Mouse (Mus musculus): ENCODE results near the gene Sele. TPM values are rescaled to one million over a fixed set of nuclear protein-coding genes. Genes with fewer than 3 reads are reported as not detected.

The Sele gene
- polyA plus RNA-seq, 1 experiment from 2014 or later, result not detected

GRCm38 (mm10) chr1:164062856-164063255, 14.8 kb downstream of the Sele start:
- no peak for ATAC-seq (ENCODE audit: low FRiP score, low TSS enrichment)

GRCm38 (mm10) chr1:164063745-164064144, 15.7 kb downstream of the Sele start:
- ATAC-seq (ENCODE audit: low FRiP score, low TSS enrichment), result no peak
- Histone ChIP-seq H3K4me2 (ENCODE audit: low read length) (no peak overlapping the region), H3K27ac (replicated peaks; ENCODE audit: low read depth, low read length) (no peak overlapping the region)

More at GRCm38 (mm10) chr1:164062856-164063255, 14.8 kb downstream of the Sele start:
- no peak overlapping the region for H3K9ac ChIP-seq (replicated peaks; ENCODE audit: low read length)
- H3K9me3 ChIP-seq (ENCODE audit: control insufficient read depth, low read length), result no peaks in the 10 kb centered on the region
- no peaks in the 10 kb centered on the region for H3K4me1 ChIP-seq (ENCODE audit: control insufficient read depth, insufficient read depth, low read length)
- no peaks in the 10 kb centered on the region for H3K27me3 ChIP-seq (ENCODE audit: control insufficient read depth, insufficient read depth, low read length)
- no peak overlapping the region for H3K4me2 ChIP-seq (ENCODE audit: low read length)
- DNase-seq, result no peak
- H3K4me3 ChIP-seq (replicated peaks; ENCODE audit: low read depth, low read length), result no peak overlapping the region
- 45% methylated on average over 2 of the region's 2 CpGs for WGBS
- H3K36me3 ChIP-seq (ENCODE audit: control insufficient read depth, insufficient read depth, low read length), result no peaks in the 10 kb centered on the region
- H3K27ac ChIP-seq (replicated peaks; ENCODE audit: low read depth, low read length), result no peak overlapping the region

GRCm38 (mm10) chr1:164069261-164069660, 21.2 kb downstream of the Sele start:
- H3K9me3 ChIP-seq (ENCODE audit: control insufficient read depth, low read length), result no peaks in the 10 kb centered on the region
- H3K27ac ChIP-seq (replicated peaks; ENCODE audit: low read depth, low read length), result no peak overlapping the region
- H3K4me3 ChIP-seq (replicated peaks; ENCODE audit: low read depth, low read length), result no peak overlapping the region
- no peaks in the 10 kb centered on the region for H3K36me3 ChIP-seq (ENCODE audit: control insufficient read depth, insufficient read depth, low read length)
- H3K4me1 ChIP-seq (ENCODE audit: control insufficient read depth, insufficient read depth, low read length), result no peaks in the 10 kb centered on the region
- no peaks in the 10 kb centered on the region for H3K27me3 ChIP-seq (ENCODE audit: control insufficient read depth, insufficient read depth, low read length)
- H3K4me2 ChIP-seq (ENCODE audit: low read length), result no peak overlapping the region
- no peak overlapping the region for H3K9ac ChIP-seq (replicated peaks; ENCODE audit: low read length)
- DNase-seq, result no peak
- ATAC-seq (ENCODE audit: low FRiP score, low TSS enrichment), result no peak

More at GRCm38 (mm10) chr1:164063745-164064144, 15.7 kb downstream of the Sele start:
- Histone ChIP-seq H3K4me3 (replicated peaks; ENCODE audit: low read depth, low read length) (no peak overlapping the region), H3K9ac (replicated peaks; ENCODE audit: low read length) (no peak overlapping the region), H3K36me3 (ENCODE audit: control insufficient read depth, insufficient read depth, low read length) (no peaks in the 10 kb centered on the region), H3K27me3 (ENCODE audit: control insufficient read depth, insufficient read depth, low read length) (no peaks in the 10 kb centered on the region), H3K9me3 (ENCODE audit: control insufficient read depth, low read length) (no peaks in the 10 kb centered on the region), H3K4me1 (ENCODE audit: control insufficient read depth, insufficient read depth, low read length) (no peaks in the 10 kb centered on the region)
- WGBS, result 72% methylated on average over 3 of the region's 3 CpGs
- DNase-seq, result no peak

GRCm38 (mm10) chr1:164070461-164070860, 22.4 kb downstream of the Sele start:
- Histone ChIP-seq H3K9ac (replicated peaks; ENCODE audit: low read length) (no peak overlapping the region), H3K36me3 (ENCODE audit: control insufficient read depth, insufficient read depth, low read length) (no peaks in the 10 kb centered on the region), H3K4me3 (replicated peaks; ENCODE audit: low read depth, low read length) (no peak overlapping the region), H3K4me2 (ENCODE audit: low read length) (no peak overlapping the region), H3K27ac (replicated peaks; ENCODE audit: low read depth, low read length) (no peak overlapping the region), H3K4me1 (ENCODE audit: control insufficient read depth, insufficient read depth, low read length) (no peaks in the 10 kb centered on the region), H3K9me3 (ENCODE audit: control insufficient read depth, low read length) (no peaks in the 10 kb centered on the region), H3K27me3 (ENCODE audit: control insufficient read depth, insufficient read depth, low read length) (no peaks in the 10 kb centered on the region)
- 95% methylated on average over 4 of the region's 4 CpGs for WGBS
- no peak for ATAC-seq (ENCODE audit: low FRiP score, low TSS enrichment)
- no peak for DNase-seq

- Histone ChIP-seq H3K27me3 (ENCODE audit: control insufficient read depth, insufficient read depth, low read length) (no peaks in the 10 kb centered on the region), H3K9ac (replicated peaks; ENCODE audit: low read length) (no peak overlapping the region), H3K4me1 (ENCODE audit: control insufficient read depth, insufficient read depth, low read length) (no peaks in the 10 kb centered on the region), H3K36me3 (ENCODE audit: control insufficient read depth, insufficient read depth, low read length) (no peaks in the 10 kb centered on the region), H3K4me3 (replicated peaks; ENCODE audit: low read depth, low read length) (no peak overlapping the region), H3K4me2 (ENCODE audit: low read length) (no peak overlapping the region), H3K9me3 (ENCODE audit: control insufficient read depth, low read length) (no peaks in the 10 kb centered on the region), H3K27ac (replicated peaks; ENCODE audit: low read depth, low read length) (no peak overlapping the region)
- WGBS, result 91% methylated on average over 7 of the region's 7 CpGs
- no peak for ATAC-seq (ENCODE audit: low FRiP score, low TSS enrichment)
- DNase-seq, result no peak
Observed at GRCm38 (mm10) chr1:164071111-164071510, 23.1 kb downstream of the Sele start.

GRCm38 (mm10) chr1:164072001-164072400, 24.0 kb downstream of the Sele start:
- H3K27ac ChIP-seq (replicated peaks; ENCODE audit: low read depth, low read length), result no peak overlapping the region
- no peaks in the 10 kb centered on the region for H3K27me3 ChIP-seq (ENCODE audit: control insufficient read depth, insufficient read depth, low read length)
- ATAC-seq (ENCODE audit: low FRiP score, low TSS enrichment) (no peak), DNase-seq (no peak)
- no peak overlapping the region for H3K4me2 ChIP-seq (ENCODE audit: low read length)
- 92% methylated on average over 4 of the region's 4 CpGs for WGBS
- H3K9me3 ChIP-seq (ENCODE audit: control insufficient read depth, low read length), result no peaks in the 10 kb centered on the region
- no peaks in the 10 kb centered on the region for H3K4me1 ChIP-seq (ENCODE audit: control insufficient read depth, insufficient read depth, low read length)
- H3K9ac ChIP-seq (replicated peaks; ENCODE audit: low read length), result no peak overlapping the region
- no peak overlapping the region for H3K4me3 ChIP-seq (replicated peaks; ENCODE audit: low read depth, low read length)
- no peaks in the 10 kb centered on the region for H3K36me3 ChIP-seq (ENCODE audit: control insufficient read depth, insufficient read depth, low read length)

- WGBS, result 89% methylated on average over 9 of the region's 9 CpGs
- H3K9me3 ChIP-seq (ENCODE audit: control insufficient read depth, low read length), result no peaks in the 10 kb centered on the region
- H3K9ac ChIP-seq (replicated peaks; ENCODE audit: low read length), result no peak overlapping the region
- ATAC-seq (ENCODE audit: low FRiP score, low TSS enrichment) (no peak), DNase-seq (no peak)
- H3K36me3 ChIP-seq (ENCODE audit: control insufficient read depth, insufficient read depth, low read length), result no peaks in the 10 kb centered on the region
- H3K27ac ChIP-seq (replicated peaks; ENCODE audit: low read depth, low read length), result no peak overlapping the region
- H3K27me3 ChIP-seq (ENCODE audit: control insufficient read depth, insufficient read depth, low read length), result no peaks in the 10 kb centered on the region
- no peaks in the 10 kb centered on the region for H3K4me1 ChIP-seq (ENCODE audit: control insufficient read depth, insufficient read depth, low read length)
- H3K4me2 ChIP-seq (ENCODE audit: low read length), result no peak overlapping the region
- no peak overlapping the region for H3K4me3 ChIP-seq (replicated peaks; ENCODE audit: low read depth, low read length)
Observed at GRCm38 (mm10) chr1:164073091-164073490, 25.1 kb downstream of the Sele start.

- no peak overlapping the region for H3K9ac ChIP-seq (replicated peaks; ENCODE audit: low read length)
- no peaks in the 10 kb centered on the region for H3K4me1 ChIP-seq (ENCODE audit: control insufficient read depth, insufficient read depth, low read length)
- DNase-seq (no peak), ATAC-seq (ENCODE audit: low FRiP score, low TSS enrichment) (no peak)
- no peak overlapping the region for H3K27ac ChIP-seq (replicated peaks; ENCODE audit: low read depth, low read length)
- H3K4me3 ChIP-seq (replicated peaks; ENCODE audit: low read depth, low read length), result no peak overlapping the region
- no peak overlapping the region for H3K4me2 ChIP-seq (ENCODE audit: low read length)
- no peaks in the 10 kb centered on the region for H3K27me3 ChIP-seq (ENCODE audit: control insufficient read depth, insufficient read depth, low read length)
- no peaks in the 10 kb centered on the region for H3K36me3 ChIP-seq (ENCODE audit: control insufficient read depth, insufficient read depth, low read length)
- no peaks in the 10 kb centered on the region for H3K9me3 ChIP-seq (ENCODE audit: control insufficient read depth, low read length)
- WGBS, result 91% methylated on average over 7 of the region's 7 CpGs
Observed at GRCm38 (mm10) chr1:164073803-164074202, 25.8 kb downstream of the Sele start.

GRCm38 (mm10) chr1:164074606-164075140, 26.6 kb downstream of the Sele start:
- Histone ChIP-seq H3K9me3 (ENCODE audit: control insufficient read depth, low read length) (no peaks in the 10 kb centered on the region), H3K4me3 (replicated peaks; ENCODE audit: low read depth, low read length) (no peak overlapping the region), H3K36me3 (ENCODE audit: control insufficient read depth, insufficient read depth, low read length) (no peaks in the 10 kb centered on the region), H3K27me3 (ENCODE audit: control insufficient read depth, insufficient read depth, low read length) (no peaks in the 10 kb centered on the region), H3K4me1 (ENCODE audit: control insufficient read depth, insufficient read depth, low read length) (no peaks in the 10 kb centered on the region), H3K27ac (replicated peaks; ENCODE audit: low read depth, low read length) (no peak overlapping the region), H3K9ac (replicated peaks; ENCODE audit: low read length) (no peak overlapping the region), H3K4me2 (ENCODE audit: low read length) (no peak overlapping the region)
- WGBS, result 85% methylated on average over 2 of the region's 2 CpGs
- ATAC-seq (ENCODE audit: low FRiP score, low TSS enrichment) (no peak), DNase-seq (no peak)

All from midbrain, embryonic 14.5 days (tissue).